Mouse (Mus musculus) embryo, embryonic 9.5 days (tissue): ENCODE results near the gene Olfr218.
"Not testable (repeated sequence)": the region's sequence is repeated elsewhere in the genome, so short reads cannot be mapped to it uniquely, and the experiment has no call there.

Experiments
- DNase-seq: peaks from one replicate; pipeline ENCODE4 v3.0.0-alpha.2; 2017; ENCODE audit errors: extremely low spot score

The Olfr218 gene

DNA sequence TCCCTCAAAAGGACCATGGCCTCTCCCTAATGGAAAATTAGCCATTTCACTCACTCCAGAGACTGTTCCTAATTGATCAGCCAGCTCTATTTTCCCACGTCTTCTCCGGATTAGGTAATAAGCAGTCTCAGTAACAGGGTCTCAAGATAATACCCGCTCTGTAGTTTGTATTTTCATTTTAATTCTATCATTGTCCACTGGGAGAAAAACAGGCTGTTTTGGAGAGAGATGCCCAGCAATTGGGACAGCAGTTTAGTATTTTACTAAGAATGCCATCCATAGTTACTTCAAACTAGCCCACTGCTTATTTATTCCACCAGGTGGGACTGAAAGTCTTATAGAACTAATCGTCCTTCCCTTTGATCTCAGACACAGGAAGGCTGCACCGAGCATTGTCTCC, at the start of gene Olfr218:
TSS of gene Olfr218 (plus strand) at position 301 of the 400 bp plus-strand sequence.
- no peak for DNase-seq

DNA sequence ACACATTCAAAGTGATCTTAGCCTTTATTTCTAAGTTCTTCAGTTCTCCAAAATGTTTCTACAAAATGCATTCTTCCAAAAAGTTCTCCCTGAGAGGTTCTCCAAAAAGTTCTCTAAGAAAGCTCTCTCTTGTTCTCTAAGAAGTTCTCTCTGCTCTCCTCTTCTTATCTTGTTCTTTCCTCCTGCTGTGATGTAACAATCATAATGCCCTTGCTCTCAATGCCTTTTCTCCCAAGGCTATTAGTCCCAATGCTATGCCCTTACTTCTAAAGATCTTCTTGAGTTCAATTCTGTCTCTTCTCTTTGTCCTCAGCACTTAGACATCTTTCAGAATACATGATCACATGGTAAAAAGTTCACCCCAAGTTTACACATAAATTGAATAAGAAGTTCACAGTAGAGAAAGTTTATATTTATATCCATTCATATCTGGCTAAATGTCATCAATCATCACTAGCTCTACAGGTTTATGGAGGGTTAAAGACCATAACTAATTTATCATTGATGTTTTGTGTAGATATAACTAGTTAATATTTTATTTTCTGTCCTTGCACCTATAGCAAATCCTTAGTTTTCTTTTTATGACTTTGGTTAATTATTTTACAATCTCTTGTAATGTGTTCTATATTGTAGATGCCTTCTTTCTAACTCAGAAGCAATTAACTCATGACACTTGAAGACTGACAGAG, 23.3 kb upstream of the Olfr218 start:
- DNase-seq: no peak

DNA sequence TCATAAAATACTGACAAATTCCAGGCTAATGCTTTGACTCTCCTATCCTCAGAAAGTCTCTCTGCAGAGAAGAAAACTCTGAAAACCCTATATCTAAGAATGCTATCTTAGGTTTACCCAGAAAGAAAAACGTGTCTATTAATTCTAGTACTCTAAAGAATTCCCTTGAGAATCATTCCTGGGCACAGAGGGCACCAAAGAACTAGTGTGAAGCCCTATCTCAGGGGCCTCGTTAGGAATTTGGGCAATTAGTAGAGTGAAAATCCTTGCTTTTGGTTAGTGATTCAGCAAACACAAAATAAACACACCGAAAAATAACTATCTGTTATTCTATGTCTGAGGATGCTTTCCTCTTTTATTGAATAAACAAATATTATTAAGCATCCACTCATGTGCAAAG, 7.1 kb upstream of the Olfr218 start, which contains the start of gene Olfr1406:
TSS of gene Olfr1406 (minus strand) at position 101 of the 400 bp plus-strand sequence.
- no peak for DNase-seq

DNA sequence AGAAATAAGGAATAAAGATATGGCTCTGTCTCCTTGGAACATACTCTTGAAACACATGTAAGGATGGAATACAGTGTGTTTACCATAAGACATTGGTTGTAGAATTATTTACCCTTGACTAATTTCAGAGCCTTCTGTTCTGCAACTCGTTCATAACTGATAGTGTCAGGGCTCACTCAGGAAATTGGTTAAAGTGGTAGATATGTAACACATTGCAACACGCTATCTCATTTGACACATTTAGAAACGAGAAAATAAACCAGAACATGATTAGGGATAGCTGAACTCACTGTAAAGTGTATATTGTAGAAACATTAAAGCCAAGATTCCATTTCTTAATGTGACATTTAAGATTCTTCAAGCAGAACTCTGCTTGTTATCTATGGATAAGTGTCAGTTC, 5.5 kb upstream of the Olfr218 start:
- no peak for DNase-seq

DNA sequence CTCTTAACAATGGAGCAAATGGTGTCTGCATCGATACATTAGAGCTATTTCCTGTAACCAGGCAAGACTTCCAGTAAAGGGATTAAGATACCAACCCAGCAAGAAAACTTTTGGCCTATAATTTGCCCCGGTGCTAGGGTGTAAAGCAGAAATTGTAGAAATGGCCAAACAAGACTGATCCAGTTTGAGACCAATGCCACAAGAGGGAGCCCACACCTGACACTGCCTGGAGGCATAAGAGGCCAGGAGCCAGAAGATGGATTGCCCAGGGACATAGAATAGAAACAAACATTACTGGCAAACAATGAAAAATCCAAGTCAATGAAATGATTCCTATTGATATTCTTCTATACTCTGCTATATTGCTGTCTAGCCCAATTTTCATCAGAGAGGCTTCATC, 1.2 kb upstream of the Olfr218 start:
- DNase-seq: no peak

DNA sequence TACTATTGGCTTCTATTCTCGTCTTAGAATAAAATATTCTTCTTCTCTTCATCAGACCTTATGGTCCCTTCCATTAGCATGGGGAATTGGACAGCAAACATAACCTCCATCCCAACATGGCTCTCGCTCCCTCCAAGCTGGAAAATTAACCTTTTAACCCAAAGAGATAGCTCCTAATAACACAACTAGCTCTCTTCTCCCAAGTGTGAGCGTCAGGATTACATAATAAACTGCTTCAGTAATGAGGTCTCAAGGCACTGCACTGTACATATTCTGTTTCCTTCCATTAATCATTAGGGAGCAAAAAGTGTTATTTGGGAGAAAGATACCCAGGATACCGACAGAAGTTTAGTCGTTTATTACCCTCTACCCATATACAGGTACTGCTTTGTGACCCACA, 14.5 kb downstream of the Olfr218 start, which contains the start of gene Olfr1404:
TSS of gene Olfr1404 (plus strand) at position 301 of the 400 bp plus-strand sequence.
- no peak for DNase-seq

DNA sequence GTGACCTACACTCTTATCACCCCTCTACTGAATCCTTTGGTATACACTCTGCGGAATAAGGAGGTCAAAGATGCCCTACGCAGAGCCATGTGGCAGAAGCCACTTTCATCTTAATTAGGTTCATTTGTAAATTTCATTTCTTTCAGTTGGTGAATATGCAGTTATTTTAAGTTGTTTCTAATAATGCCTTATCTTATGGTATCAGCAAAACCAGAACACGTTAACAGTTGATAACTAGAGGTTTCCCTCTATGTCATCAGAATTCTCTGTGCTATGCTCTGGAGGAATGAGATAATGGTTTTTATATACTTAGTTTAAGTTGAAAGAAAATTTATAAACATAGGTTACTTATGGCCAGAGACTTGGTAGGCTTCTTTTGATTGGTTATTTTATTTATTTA, 18.9 kb downstream of the Olfr218 start:
- no peak for DNase-seq

DNA sequence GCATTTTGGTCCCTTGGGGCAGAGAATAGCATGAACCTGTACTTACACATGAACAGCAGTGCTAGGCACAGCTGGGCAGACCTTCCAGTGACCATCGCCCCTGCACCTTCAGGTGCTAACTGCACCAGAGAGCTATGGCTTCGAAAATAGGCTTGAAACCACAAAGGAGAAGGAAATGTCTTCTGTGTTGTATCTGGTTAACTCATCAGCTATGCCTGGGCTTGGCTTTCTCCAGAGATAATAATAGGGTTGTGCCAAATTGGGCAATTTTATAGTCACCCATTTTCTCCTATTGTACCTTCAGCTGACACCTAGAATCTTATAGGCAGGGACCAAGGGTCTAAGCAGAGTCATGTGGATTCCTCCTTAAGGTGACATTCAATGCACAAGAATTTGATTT, 29.5 kb downstream of the Olfr218 start, which contains the start of gene Fcer1a:
TSS of gene Fcer1a (minus strand) at position 134 of the 400 bp plus-strand sequence.
- DNase-seq: no peak

DNA sequence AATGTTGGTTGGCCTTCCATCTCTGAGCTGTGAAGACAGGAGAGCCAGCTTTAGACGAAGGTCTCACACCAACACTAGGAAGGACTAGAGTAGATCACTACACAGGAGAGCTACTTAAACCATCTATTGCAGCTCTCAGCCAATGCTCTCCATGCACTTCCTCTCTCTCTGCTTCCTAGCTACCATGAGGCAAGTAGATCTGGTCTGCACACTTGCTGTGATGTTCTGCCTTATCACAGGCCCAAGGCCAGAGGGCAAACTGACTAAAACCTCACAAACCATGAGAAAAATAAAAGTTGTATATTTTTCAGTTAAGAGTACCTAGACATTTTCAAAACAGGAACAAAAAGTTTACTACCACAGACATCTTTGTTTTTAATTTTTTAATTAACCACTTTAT, 39.4 kb downstream of the Olfr218 start:
- not testable (repeated sequence) for DNase-seq

DNA sequence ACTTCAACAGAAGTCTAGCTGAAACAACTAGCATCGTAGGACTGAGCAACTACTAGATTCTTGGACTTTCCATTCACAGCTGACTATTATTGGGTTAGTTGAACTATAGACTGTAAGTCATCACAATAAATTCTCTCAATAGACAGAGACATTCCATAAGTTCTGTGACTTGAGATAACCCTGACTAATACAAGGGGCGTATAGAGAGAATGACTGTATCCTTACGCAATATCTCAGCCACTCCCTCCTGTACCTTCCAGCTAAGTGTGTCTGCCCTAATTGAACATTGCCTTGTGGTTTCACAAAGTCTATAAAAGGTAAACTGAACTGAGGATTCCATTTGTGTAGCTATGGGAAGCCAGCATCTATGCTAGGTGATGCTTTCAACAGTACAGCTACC, 52.3 kb downstream of the Olfr218 start:
- no peak for DNase-seq
